Mouse (Mus musculus): ENCODE results near the gene Tnfrsf25. TPM values are rescaled to one million over a fixed set of nuclear protein-coding genes. Genes with fewer than 3 reads are reported as not detected.
A peak's percentile ranks its signal among the peaks of the same experiment; 100 is the strongest.

Gene Tnfrsf25
- 1.0 and 1.3 TPM in 2 replicates for polyA plus RNA-seq (2016; fragmentation: Nextera tagmentation; extraction: Ambion mirVana)

DNA sequence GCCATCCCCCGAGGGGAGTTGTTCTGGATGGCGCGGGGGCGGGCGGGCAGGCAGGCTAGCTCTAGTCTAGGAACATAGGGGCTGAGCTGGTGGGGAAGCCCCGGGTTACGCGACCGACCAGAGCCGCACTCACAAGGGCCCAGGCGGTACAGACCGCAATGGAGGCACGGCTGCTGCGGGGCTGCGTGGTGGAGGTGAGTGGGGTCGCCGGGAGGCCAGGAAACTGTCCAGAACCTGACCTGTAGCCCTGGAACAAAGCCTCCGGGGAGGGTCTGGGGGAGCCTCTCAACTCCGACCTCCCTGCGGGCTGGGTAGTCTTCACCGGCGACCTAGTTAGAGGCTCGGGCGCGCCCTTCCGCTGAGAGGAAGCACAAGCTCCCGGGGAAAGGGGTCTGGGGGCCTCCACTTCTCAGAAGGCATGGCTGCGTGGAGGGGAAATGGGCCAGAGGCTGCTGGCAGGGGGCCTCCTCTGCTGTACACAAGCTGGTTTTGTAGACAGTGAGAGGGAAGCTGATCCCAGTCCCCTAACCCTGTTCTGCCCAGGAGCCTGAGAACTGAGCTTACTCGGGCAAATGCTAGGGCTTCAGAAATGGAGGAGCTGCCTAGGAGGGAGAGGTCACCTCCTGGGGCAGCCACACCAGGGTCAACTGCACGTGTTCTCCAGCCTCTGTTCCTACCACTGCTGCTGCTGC lies at the start of gene Tnfrsf25:
Tnfrsf25 (plus strand) TSS at position 14 of the 692 bp plus-strand sequence.
- peak; percentile 58 for DNase-seq (ENCODE audit: low spot score)
- Histone ChIP-seq H3K27ac (replicated peaks) (peak within 1 kb of the TSS; percentile 44), H3K9me3 (no peaks in the 10 kb centered on the region), H3K27me3 (replicated peaks; ENCODE audit: low read depth, poor library complexity, severe bottlenecking) (peaks cover 88% of the 10 kb centered on the region), H3K4me1 (peaks cover 55% of the 10 kb centered on the region), H3K36me3 (replicated peaks) (peaks cover 44% of the 10 kb centered on the region), H3K4me3 (peak within 1 kb of the TSS; percentile 48)
- 1% methylated on average over 30 of the region's 30 CpGs for WGBS

- H3K27me3 ChIP-seq (replicated peaks; ENCODE audit: low read depth, poor library complexity, severe bottlenecking) = no peaks in the 10 kb centered on the region
- H3K4me1 ChIP-seq = peaks cover 25% of the 10 kb centered on the region
- DNase-seq (ENCODE audit: low spot score) = no peak
- no peaks in the 10 kb centered on the region for H3K9me3 ChIP-seq
- H3K27ac ChIP-seq (replicated peaks) = no peak overlapping the region
- H3K4me3 ChIP-seq = no peak overlapping the region
- peaks cover 19% of the 10 kb centered on the region for H3K36me3 ChIP-seq (replicated peaks)
Measured at GRCm38 (mm10) chr4:152067280-152067679, 48.5 kb upstream of the Tnfrsf25 start.

GRCm38 (mm10) chr4:152068166-152068724 lies 47.5 kb upstream of the Tnfrsf25 start:
- Histone ChIP-seq H3K27ac (replicated peaks) (no peak overlapping the region; the same call in 1 of the 2 replicates), H3K9me3 (no peaks in the 10 kb centered on the region), H3K27me3 (replicated peaks; ENCODE audit: low read depth, poor library complexity, severe bottlenecking) (no peaks in the 10 kb centered on the region), H3K4me1 (peaks cover 32% of the 10 kb centered on the region), H3K36me3 (replicated peaks) (peaks cover 9% of the 10 kb centered on the region; the same call in 1 of the 2 replicates), H3K4me3 (no peak overlapping the region)
- 76% methylated on average over 6 of the region's 6 CpGs for WGBS
- no peak for DNase-seq (ENCODE audit: low spot score)

DNA sequence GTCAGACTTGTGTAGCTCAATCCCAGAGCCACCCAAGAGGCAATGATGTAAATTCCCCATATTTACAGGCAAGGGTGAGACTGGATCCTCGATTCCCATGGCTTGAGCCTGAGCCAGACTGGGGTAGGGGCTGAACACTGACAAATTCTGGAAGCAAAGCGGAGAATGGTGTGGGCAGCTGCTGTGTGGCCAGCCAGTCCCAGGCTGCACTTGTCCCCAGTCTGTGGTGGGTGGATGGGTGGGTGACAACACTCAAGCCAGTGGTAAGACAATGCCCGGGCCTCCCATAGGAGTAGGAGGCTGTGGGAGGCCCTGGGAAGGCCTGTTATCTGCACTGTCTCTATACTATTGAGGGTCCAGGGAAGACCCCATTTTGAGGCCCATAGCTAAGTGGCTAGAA lies 46.5 kb upstream of the Tnfrsf25 start:
- H3K4me1 ChIP-seq = peaks cover 38% of the 10 kb centered on the region
- H3K4me3 ChIP-seq = no peak overlapping the region
- H3K36me3 ChIP-seq (replicated peaks) = peaks cover 5% of the 10 kb centered on the region; the same call in 1 of the 2 replicates
- no peak overlapping the region; the same call in 1 of the 2 replicates for H3K27ac ChIP-seq (replicated peaks)
- no peaks in the 10 kb centered on the region for H3K9me3 ChIP-seq
- H3K27me3 ChIP-seq (replicated peaks; ENCODE audit: low read depth, poor library complexity, severe bottlenecking) = no peaks in the 10 kb centered on the region
- no peak for DNase-seq (ENCODE audit: low spot score)
- 85% methylated on average over 3 of the region's 3 CpGs for WGBS

GRCm38 (mm10) chr4:152070494-152071396 lies 45.0 kb upstream of the Tnfrsf25 start:
- Histone ChIP-seq H3K9me3 (no peaks in the 10 kb centered on the region), H3K27ac (replicated peaks) (no peak overlapping the region), H3K36me3 (replicated peaks) (no peaks in the 10 kb centered on the region), H3K4me1 (peaks cover 43% of the 10 kb centered on the region), H3K4me3 (no peak overlapping the region), H3K27me3 (replicated peaks; ENCODE audit: low read depth, poor library complexity, severe bottlenecking) (no peaks in the 10 kb centered on the region)
- WGBS = 75% methylated on average over 11 of the region's 11 CpGs
- DNase-seq (ENCODE audit: low spot score) = no peak

GRCm38 (mm10) chr4:152072121-152072601 lies 43.6 kb upstream of the Tnfrsf25 start, which contains the start of gene Plekhg5:
Plekhg5 (plus strand) TSS chr4:152072498.
- Histone ChIP-seq H3K9me3 (no peaks in the 10 kb centered on the region), H3K4me1 (peaks cover 53% of the 10 kb centered on the region), H3K4me3 (no peak within 1 kb of the TSS), H3K27ac (replicated peaks) (0 out of 2 replicates have a peak within 1 kb of the TSS, but pooled peaks have one; percentile 19), H3K27me3 (replicated peaks; ENCODE audit: low read depth, poor library complexity, severe bottlenecking) (no peaks in the 10 kb centered on the region), H3K36me3 (replicated peaks) (no peaks in the 10 kb centered on the region)
- WGBS = 64% methylated on average over 10 of the region's 10 CpGs
- DNase-seq (ENCODE audit: low spot score) = peak; percentile 36

DNA sequence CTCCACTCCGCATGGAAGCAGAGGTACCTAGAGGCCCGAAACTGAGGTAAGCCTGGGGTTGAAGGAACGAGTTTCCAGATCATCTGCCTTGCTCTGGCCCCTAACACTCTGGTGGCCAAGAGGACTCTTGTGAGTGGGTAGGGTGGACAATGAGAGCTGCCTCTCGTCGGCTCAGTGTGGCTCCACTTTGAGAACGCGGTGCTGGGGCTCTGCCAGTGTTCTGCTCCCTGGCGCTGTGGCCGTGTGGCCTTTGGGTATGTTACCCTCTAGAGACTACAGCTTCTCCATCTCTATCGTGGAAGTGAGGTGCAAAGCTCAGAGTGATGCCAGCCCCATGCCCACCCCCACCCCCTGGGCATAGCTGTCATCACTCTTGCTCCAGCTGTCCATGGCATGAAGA lies 43.1 kb upstream of the Tnfrsf25 start:
- WGBS = 77% methylated on average over 10 of the region's 10 CpGs
- Histone ChIP-seq H3K4me1 (peaks cover 52% of the 10 kb centered on the region), H3K27me3 (replicated peaks; ENCODE audit: low read depth, poor library complexity, severe bottlenecking) (no peaks in the 10 kb centered on the region), H3K36me3 (replicated peaks) (no peaks in the 10 kb centered on the region), H3K27ac (replicated peaks) (0 out of 2 replicates have a peak overlapping the region, but pooled peaks have one; percentile 19), H3K4me3 (no peak overlapping the region), H3K9me3 (no peaks in the 10 kb centered on the region)
- DNase-seq (ENCODE audit: low spot score) = no peak

DNA sequence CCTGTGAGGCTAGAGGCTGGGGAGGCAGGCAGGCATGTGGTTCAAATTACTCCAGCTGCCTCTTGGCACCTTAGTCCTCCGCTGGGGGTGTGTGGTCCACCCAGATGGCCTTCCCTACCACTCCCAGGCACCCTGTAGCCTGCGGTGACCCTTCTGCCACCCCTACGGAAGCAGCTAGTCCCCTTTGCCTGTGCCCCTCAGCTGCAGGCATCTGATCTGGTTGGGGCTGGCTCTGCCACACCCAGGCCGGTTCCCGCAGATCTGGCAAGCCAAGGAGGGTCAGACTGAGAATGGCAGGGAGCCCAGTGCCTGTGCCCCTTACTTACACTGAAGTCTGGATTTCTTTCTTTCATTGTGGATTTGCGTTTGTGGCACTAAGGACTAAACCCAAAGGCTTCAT lies 42.0 kb upstream of the Tnfrsf25 start:
- no peak for DNase-seq (ENCODE audit: low spot score)
- no peak overlapping the region for H3K4me3 ChIP-seq
- no peaks in the 10 kb centered on the region for H3K9me3 ChIP-seq
- H3K27ac ChIP-seq (replicated peaks) = 0 out of 2 replicates have a peak overlapping the region, but pooled peaks have one; percentile 24
- no peaks in the 10 kb centered on the region for H3K27me3 ChIP-seq (replicated peaks; ENCODE audit: low read depth, poor library complexity, severe bottlenecking)
- no peaks in the 10 kb centered on the region for H3K36me3 ChIP-seq (replicated peaks)
- WGBS = 82% methylated on average over 6 of the region's 6 CpGs
- H3K4me1 ChIP-seq = peaks cover 44% of the 10 kb centered on the region

- Histone ChIP-seq H3K4me3 (no peak overlapping the region), H3K4me1 (peaks cover 44% of the 10 kb centered on the region), H3K27me3 (replicated peaks; ENCODE audit: low read depth, poor library complexity, severe bottlenecking) (no peaks in the 10 kb centered on the region), H3K9me3 (no peaks in the 10 kb centered on the region), H3K27ac (replicated peaks) (no peak overlapping the region), H3K36me3 (replicated peaks) (no peaks in the 10 kb centered on the region)
- WGBS = 82% methylated on average over 9 of the region's 9 CpGs
- DNase-seq (ENCODE audit: low spot score) = no peak
Measured at GRCm38 (mm10) chr4:152074548-152074947, 41.2 kb upstream of the Tnfrsf25 start.

GRCm38 (mm10) chr4:152077191-152077590 lies 38.5 kb upstream of the Tnfrsf25 start:
- DNase-seq (ENCODE audit: low spot score) = no peak
- H3K36me3 ChIP-seq (replicated peaks) = no peaks in the 10 kb centered on the region
- H3K4me3 ChIP-seq = no peak overlapping the region
- no peaks in the 10 kb centered on the region for H3K27me3 ChIP-seq (replicated peaks; ENCODE audit: low read depth, poor library complexity, severe bottlenecking)
- 86% methylated on average over 9 of the region's 9 CpGs for WGBS
- H3K27ac ChIP-seq (replicated peaks) = no peak overlapping the region
- H3K9me3 ChIP-seq = no peaks in the 10 kb centered on the region
- peaks cover 29% of the 10 kb centered on the region for H3K4me1 ChIP-seq

GRCm38 (mm10) chr4:152078105-152078530 lies 37.6 kb upstream of the Tnfrsf25 start:
- Histone ChIP-seq H3K4me1 (peaks cover 21% of the 10 kb centered on the region), H3K36me3 (replicated peaks) (no peaks in the 10 kb centered on the region), H3K4me3 (no peak overlapping the region), H3K27ac (replicated peaks) (no peak overlapping the region), H3K9me3 (no peaks in the 10 kb centered on the region), H3K27me3 (replicated peaks; ENCODE audit: low read depth, poor library complexity, severe bottlenecking) (no peaks in the 10 kb centered on the region)
- WGBS = 93% methylated on average over 10 of the region's 10 CpGs
- no peak for DNase-seq (ENCODE audit: low spot score)

- no peaks in the 10 kb centered on the region for H3K36me3 ChIP-seq (replicated peaks)
- H3K4me3 ChIP-seq = no peak overlapping the region
- no peaks in the 10 kb centered on the region for H3K9me3 ChIP-seq
- WGBS = 90% methylated on average over 3 of the region's 3 CpGs
- peaks cover 20% of the 10 kb centered on the region for H3K4me1 ChIP-seq
- peaks cover 7% of the 10 kb centered on the region; the same call in 1 of the 2 replicates for H3K27me3 ChIP-seq (replicated peaks; ENCODE audit: low read depth, poor library complexity, severe bottlenecking)
- DNase-seq (ENCODE audit: low spot score) = no peak
- no peak overlapping the region for H3K27ac ChIP-seq (replicated peaks)
Measured at GRCm38 (mm10) chr4:152079261-152079660, 36.5 kb upstream of the Tnfrsf25 start.

Data from embryonic facial prominence, embryonic 10.5 days (tissue).